ENCODE assay signal across 3 mouse cellular contexts in genomic region chr9:88769470-88769869, GRCm38 (mm10). TPM values are rescaled to one million over a fixed set of nuclear protein-coding genes. Genes with fewer than 3 reads are reported as not detected.
"Had no signal": no experiment of that assay in that cellular context is flagged by ENCODE, and none has a peak within 500 bp of the region (broad histone marks: within the 10 kb centered on the region; RNA-seq: fewer than 3 reads in every experiment).

No protein-coding gene starts in this region.

RNA-seq across cellular contexts. Expression of gene Bcl2a1d, which starts 37.8 kb away (rescaled TPM):
- total RNA-seq: left cerebral cortex, postnatal 10 days; left cerebral cortex, postnatal 4 days; midbrain, postnatal 0 days had no signal
